8 mouse cellular contexts compared by ENCODE assay signal in the genomic region with DNA sequence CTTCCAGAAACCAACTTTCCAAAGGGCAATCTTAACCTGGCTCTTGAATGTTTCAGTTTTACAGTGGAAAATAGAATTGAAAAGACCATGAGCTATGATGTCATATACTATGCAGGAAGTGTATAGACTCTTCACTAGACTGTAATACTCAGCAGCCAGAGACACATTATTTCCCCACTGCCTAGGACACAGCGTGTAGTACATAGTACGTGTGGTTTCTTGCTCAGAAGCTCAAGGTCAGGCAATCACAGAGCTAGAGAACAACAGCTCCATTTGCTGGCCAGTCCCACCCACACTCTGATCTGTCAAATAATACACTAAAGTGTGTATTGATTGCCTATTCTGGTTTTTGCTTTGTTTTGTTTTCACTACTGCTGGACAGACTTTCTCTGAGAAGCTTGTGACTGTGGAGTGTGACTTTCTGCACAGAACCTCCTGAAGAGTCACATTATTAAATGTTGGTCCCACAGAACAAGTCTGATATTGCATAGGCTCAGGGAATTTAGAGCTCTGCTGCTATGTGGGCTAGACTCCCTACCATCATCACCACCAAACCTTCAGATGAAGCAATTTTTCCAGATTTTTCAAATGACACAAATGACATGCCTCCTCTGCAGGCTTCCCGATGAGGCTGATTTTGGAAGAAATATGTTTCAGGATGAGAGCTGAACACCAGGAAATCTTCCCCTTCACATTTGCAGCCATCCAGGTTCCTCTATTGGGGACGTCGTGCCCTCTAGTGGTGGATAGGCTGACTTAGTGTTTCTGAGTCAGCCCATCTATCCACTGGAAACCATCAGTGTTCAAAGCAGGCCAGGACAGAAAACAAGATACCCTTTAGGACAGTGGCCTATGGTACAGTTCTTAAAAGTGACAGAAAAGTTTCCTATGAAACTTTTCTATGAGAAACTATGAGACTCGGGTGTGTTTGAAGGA.
DNase-seq lines count a peak whose midpoint lies in the region; ATAC-seq and TF ChIP-seq lines count a peak whose summit lies in the region.

No protein-coding gene starts in this region.

- 21% methylated on average over 6 of the region's 6 CpGs for WGBS in large intestine, adult 2 months
- 22% methylated on average over 6 of the region's 6 CpGs for WGBS in liver, postnatal 0 days (ENCODE audit: insufficient replicate concordance)

- peak; percentile 16; the same call in 1 of the 2 replicates for TF ChIP-seq EP300 in CH12.LX (IDR thresholded peaks at IDR 0.05; ENCODE audit: low read length)
- no peak for TF ChIP-seq EP300 in liver, postnatal 0 days (IDR thresholded peaks at IDR 0.05; ENCODE audit: low read depth)

- H3K36me3 ChIP-seq in CH12.LX (replicated peaks in 1 of 2; ENCODE audit: control insufficient read depth in 1 of 2, insufficient read depth in 1 of 2, low read length in 1 of 2), result no peaks in the 10 kb centered on the region
- H3K36me3 ChIP-seq in liver, postnatal 0 days (replicated peaks; ENCODE audit: insufficient read depth, low read length), result no peaks in the 10 kb centered on the region

- peak; percentile 90 for TF ChIP-seq RAD21 in CH12.LX (IDR thresholded peaks at IDR 0.05; ENCODE audit: low read depth, low read length)

- H3K4me1 ChIP-seq in CH12.LX (ENCODE audit: control insufficient read depth in 1 of 2, insufficient read depth in 2 of 2), result peaks cover 8 to 37% of the 10 kb centered on the region in 2 experiments
- H3K4me1 ChIP-seq in liver, postnatal 0 days (ENCODE audit: insufficient read depth), result 0 out of 2 replicates have a peak, but pooled peaks cover 3% of the 10 kb centered on the region

- peaks cover 8% of the 10 kb centered on the region for H3K9me3 ChIP-seq in CH12.LX (replicated peaks; ENCODE audit: low read length)
- H3K9me3 ChIP-seq in liver, postnatal 0 days (ENCODE audit: low read length), result no peaks in the 10 kb centered on the region

- no peaks in the 10 kb centered on the region for H3K27me3 ChIP-seq in CH12.LX (replicated peaks)
- H3K27me3 ChIP-seq in liver, postnatal 0 days (ENCODE audit: insufficient read depth, low read length), result no peaks in the 10 kb centered on the region

- peak; percentile 69 for DNase-seq in CH12.LX (ENCODE audit: extremely low read depth)
- DNase-seq in adrenal gland, postnatal 10 days, result peak; percentile 71
- DNase-seq in embryo, embryonic 11.5 days (ENCODE audit: low read depth, low spot score), result peak; percentile 50
- peak; percentile 66 to 77 for DNase-seq in heart, postnatal 14 days
- peak; percentile 16 for DNase-seq in large intestine, adult 2 months (ENCODE audit: low read depth, low spot score)
- peak; percentile 56 for DNase-seq in liver, postnatal 0 days
- peak; percentile 55 for DNase-seq in ovary, postnatal 14 days (ENCODE audit: low spot score)
- DNase-seq in urinary bladder, postnatal 25 days (ENCODE audit: low spot score), result peak; percentile 40

- H3K9ac ChIP-seq in CH12.LX (ENCODE audit: insufficient read depth, low read depth), result peak overlapping the region; percentile 75
- no peak overlapping the region for H3K9ac ChIP-seq in liver, postnatal 0 days (replicated peaks)

- H3K4me2 ChIP-seq in CH12.LX (ENCODE audit: insufficient read depth, low read depth, poor library complexity, severe bottlenecking), result peak overlapping the region; percentile 83
- H3K4me2 ChIP-seq in liver, postnatal 0 days (ENCODE audit: low read depth, low read length), result no peak overlapping the region

- H3K4me3 ChIP-seq in CH12.LX (replicated peaks in 1 of 3; ENCODE audit: low read depth in 2 of 3, low read length in 2 of 3, poor library complexity in 1 of 3), result no peak overlapping the region
- no peak overlapping the region for H3K4me3 ChIP-seq in liver, postnatal 0 days (ENCODE audit: low read depth, low read length)

- peak; percentile 70 to 91 for TF ChIP-seq CTCF in CH12.LX (conservative IDR thresholded peaks at IDR 0.05 in 1 of 2, IDR thresholded peaks at IDR 0.05 in 1 of 2; ENCODE audit: low read depth in 2 of 2, low read length in 2 of 2)
- peak; percentile 87 for TF ChIP-seq CTCF in liver, postnatal 0 days (IDR thresholded peaks at IDR 0.05; ENCODE audit: low read depth)

- H3K79me2 ChIP-seq in CH12.LX (replicated peaks; ENCODE audit: control insufficient read depth, extremely low read depth, insufficient read depth, poor library complexity, severe bottlenecking), result no peaks in the 10 kb centered on the region

- TF ChIP-seq POLR2A in CH12.LX (IDR thresholded peaks at IDR 0.05; ENCODE audit: low read depth, low read length), result no peak

- peak overlapping the region; percentile 80 for H3K27ac ChIP-seq in CH12.LX (ENCODE audit: insufficient read depth, low read depth)
- H3K27ac ChIP-seq in liver, postnatal 0 days (ENCODE audit: low read depth), result no peak overlapping the region

- intact Hi-C loops in heart, postnatal 14 days (cut with DNase I), result loop anchor here (1.0 to 10.0 kb wide), 3 partner anchors 179 to 443 kb away; no protein-coding TSS in a partner anchor

- dilution Hi-C loops in CH12.LX (cut with MboI; ENCODE audit: extremely low pct_ligation_motif_present, extremely low pct_unique_long_range_greater_than_20kb, low sequenced_read_pairs), result no loop called here

- ATAC-seq in liver, postnatal 0 days, result peak; percentile 82

- in situ Hi-C loops in CH12.LX (cut with MboI; ENCODE audit: low pct_ligation_motif_present, low pct_unique_long_range_greater_than_20kb, low sequenced_read_pairs), result loop anchor here (5.0 to 25.0 kb wide), 2 partner anchors 181 to 416 kb away; no protein-coding TSS in a partner anchor

TF ChIP-seq in CH12.LX, 34 proteins besides CTCF, POLR2A, EP300 and RAD21:
- TF ChIP-seq SMC3 (IDR thresholded peaks at IDR 0.05; ENCODE audit: low read depth, low read length), result peak; percentile 84
- no peak for TF ChIP-seq NRF1 (IDR thresholded peaks at IDR 0.05; ENCODE audit: low read depth, low read length)
- 0 out of 2 replicates have a peak, but pooled peaks have one; percentile 8 for TF ChIP-seq TCF12 (IDR thresholded peaks at IDR 0.05; ENCODE audit: low read depth, low read length)
- no peak for TF ChIP-seq BHLHE40 (IDR thresholded peaks at IDR 0.05; ENCODE audit: low read depth, low read length)
- no peak for TF ChIP-seq ZNF384 (IDR thresholded peaks at IDR 0.05; ENCODE audit: low read depth, low read length)
- TF ChIP-seq JUN (IDR thresholded peaks at IDR 0.05; ENCODE audit: insufficient read depth, low read depth, low read length), result peak; percentile 36; the same call in 1 of the 2 replicates
- TF ChIP-seq ELF1 (IDR thresholded peaks at IDR 0.05; ENCODE audit: low read depth, low read length), result peak; percentile 23; the same call in 1 of the 2 replicates
- TF ChIP-seq MAFK (IDR thresholded peaks at IDR 0.05; ENCODE audit: insufficient replicate concordance, low read length), result 0 out of 2 replicates have a peak, but pooled peaks have one; percentile 12
- TF ChIP-seq NELFE (IDR thresholded peaks at IDR 0.05; ENCODE audit: low read depth, low read length), result no peak
- no peak for TF ChIP-seq USF2 (conservative IDR thresholded peaks at IDR 0.05; ENCODE audit: low read depth, low read length)
- TF ChIP-seq JUND (conservative IDR thresholded peaks at IDR 0.05; ENCODE audit: low read depth, low read length), result 0 out of 2 replicates have a peak, but pooled peaks have one; percentile 14
- no peak for TF ChIP-seq E2F4 (IDR thresholded peaks at IDR 0.05; ENCODE audit: insufficient replicate concordance, low read depth, low read length)
- 0 out of 2 replicates have a peak, but pooled peaks have one; percentile 3 for TF ChIP-seq MAX (IDR thresholded peaks at IDR 0.05; ENCODE audit: low read length)
- no peak for TF ChIP-seq TBP (conservative IDR thresholded peaks at IDR 0.05; ENCODE audit: low read depth, low read length)

Comparison
In these comparisons a context has a peak if more than half of its experiments do, and no peak if none do; other contexts are left out.
1. DNase-seq: peak in every context shown above with its lines; median percentile 72 in heart, postnatal 14 days; 71 in adrenal gland, postnatal 10 days; 69 in CH12.LX; 56 in liver, postnatal 0 days; 55 in ovary, postnatal 14 days; 50 in embryo, embryonic 11.5 days; 40 in urinary bladder, postnatal 25 days; 16 in large intestine, adult 2 months.